Mouse (Mus musculus) bone marrow macrophage, adult 2 months (primary cell): ENCODE results near the gene Hipk2.

ENCODE experiments used
- CTCF ChIP-seq: IDR thresholded peaks from 2 replicates; pipeline ENCODE4 v1.5.1; 2012; ENCODE audit warnings: low read depth, mild to moderate bottlenecking, low read length, moderate library complexity
- POLR2A ChIP-seq: IDR thresholded peaks from 2 replicates; pipeline ENCODE4 v1.6.1; 2012; ENCODE audit warnings: mild to moderate bottlenecking, low read depth, low read length, borderline replicate concordance

DNA sequence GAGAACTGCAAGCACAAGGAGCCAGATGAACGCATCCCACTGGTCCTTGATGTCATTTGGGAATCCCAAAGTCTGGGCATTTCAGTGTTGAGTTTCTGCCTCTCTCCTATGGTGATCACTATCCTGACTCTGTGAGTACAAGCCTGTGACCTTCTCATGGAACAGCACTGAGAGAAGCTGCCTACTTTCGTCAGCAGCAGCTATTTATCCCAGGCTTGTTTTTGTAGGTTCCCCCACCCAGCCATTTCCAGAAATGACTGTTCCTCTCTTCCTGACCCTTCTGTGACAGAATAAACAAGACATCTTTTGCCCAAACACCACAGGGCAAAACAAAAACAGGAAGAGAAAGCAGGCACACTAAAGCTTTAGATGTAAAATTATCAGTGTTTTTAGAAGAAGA lies 70.4 kb downstream of the Hipk2 start:
- TF ChIP-seq POLR2A (no peak), CTCF (no peak)
